Mouse (Mus musculus) liver, embryonic 16.5 days (tissue): ENCODE data around the gene Eif3b. TPM values are rescaled to one million over a fixed set of nuclear protein-coding genes. Genes with fewer than 3 reads are reported as not detected.

Experiments used
- ATAC-seq: fragments of 200-750 bp; cut with Nextera tagmentation; 2 replicates; pipeline ENCODE4 v1.8.0; 2017; ENCODE audit warnings: low read depth, mild to moderate bottlenecking, moderate number of reproducible peaks, moderate library complexity
- H3K27ac ChIP-seq: fragments of 300-500 bp; sonication (generic); 2 replicates; pipeline ENCODE4 v1.5.1; 2014; ENCODE audit warnings: mild to moderate bottlenecking, low read length
- H3K27me3 ChIP-seq: fragments of 300-500 bp; sonication (generic); 2 replicates; pipeline ENCODE4 v1.6.1; 2014; ENCODE audit warnings: low read depth, low read length, mixed read lengths; ENCODE audit not compliant: control insufficient read depth, insufficient read depth
- H3K36me3 ChIP-seq: fragments of 300-500 bp; sonication (generic); 2 replicates; pipeline ENCODE4 v1.6.1; 2014; ENCODE audit warnings: mild to moderate bottlenecking; ENCODE audit not compliant: control insufficient read depth, insufficient read depth
- H3K4me1 ChIP-seq: fragments of 300-500 bp; sonication (generic); 2 replicates; pipeline ENCODE4 v1.6.1; 2014; ENCODE audit warnings: low read depth, low read length, mixed read lengths; ENCODE audit not compliant: control insufficient read depth
- H3K4me2 ChIP-seq: fragments of 300-500 bp; sonication (generic); 2 replicates; pipeline ENCODE4 v1.6.1; 2014; ENCODE audit warnings: low read depth, low read length, mixed read lengths
- H3K4me3 ChIP-seq: fragments of 300-500 bp; sonication (generic); 2 replicates; pipeline ENCODE4 v1.5.1; 2014; ENCODE audit warnings: low read depth, mild to moderate bottlenecking, low read length
- H3K9ac ChIP-seq: fragments of 300-500 bp; sonication (generic); 2 replicates; pipeline ENCODE4 v1.6.1; 2014; ENCODE audit warnings: low read depth, low read length
- H3K9me3 ChIP-seq: fragments of 300-500 bp; sonication (generic); replicated peaks from 2 replicates; pipeline ENCODE4 v1.6.1; 2016; ENCODE audit warnings: low read length; ENCODE audit not compliant: control insufficient read depth
- WGBS: fragments of 180-500 bp; shearing (Covaris S2); extraction: QIAGEN DNeasy Blood & Tissue Kit; methylation state at CpG from one replicate; pipeline ENCODE4 v1.1.7; 2014; ENCODE audit not compliant: insufficient replicate concordance; 5-methylcytosine and 5-hydroxymethylcytosine counted together
- polyA plus RNA-seq: library from polyadenylated mRNA; unstranded; fragments of >200 nt; fragmentation: Nextera tagmentation; extraction: Ambion mirVana; gene quantifications from 2 replicates; pipeline ENCODE4 v1.2.1, GENCODE M21; 2015

The Eif3b gene
- polyA plus RNA-seq, 1 experiment from 2014 or later = 60.0 TPM

- Histone ChIP-seq H3K9me3 (no peaks in the 10 kb centered on the region), H3K4me2 (peak overlapping the region; percentile 96), H3K4me1 (peaks cover 21% of the 10 kb centered on the region), H3K27ac (no peak overlapping the region), H3K36me3 (no peaks in the 10 kb centered on the region), H3K9ac (no peak overlapping the region), H3K4me3 (peak overlapping the region; percentile 67), H3K27me3 (no peaks in the 10 kb centered on the region; the same call in 1 of the 2 replicates)
- 49% methylated on average over 3 of the region's 3 CpGs for WGBS
- no peak for ATAC-seq
Measured at GRCm38 (mm10) chr5:140389647-140390046, 29.5 kb upstream of the Eif3b start.

- Histone ChIP-seq H3K27me3 (no peaks in the 10 kb centered on the region; the same call in 1 of the 2 replicates), H3K4me3 (no peak overlapping the region), H3K4me1 (peaks cover 21% of the 10 kb centered on the region), H3K36me3 (no peaks in the 10 kb centered on the region), H3K9me3 (no peaks in the 10 kb centered on the region), H3K9ac (no peak overlapping the region), H3K27ac (no peak overlapping the region), H3K4me2 (no peak overlapping the region)
- 39% methylated on average over 1 of the region's 1 CpGs for WGBS
- no peak for ATAC-seq
Measured at GRCm38 (mm10) chr5:140391435-140391834, 27.7 kb upstream of the Eif3b start.

GRCm38 (mm10) chr5:140391981-140392380, 27.1 kb upstream of the Eif3b start:
- H3K36me3 ChIP-seq = no peaks in the 10 kb centered on the region
- no peak overlapping the region for H3K4me2 ChIP-seq
- no peaks in the 10 kb centered on the region; the same call in 1 of the 2 replicates for H3K27me3 ChIP-seq
- peaks cover 21% of the 10 kb centered on the region for H3K4me1 ChIP-seq
- H3K9me3 ChIP-seq = no peaks in the 10 kb centered on the region
- no peak overlapping the region for H3K9ac ChIP-seq
- no peak for ATAC-seq
- no peak overlapping the region for H3K27ac ChIP-seq
- H3K4me3 ChIP-seq = no peak overlapping the region
- 67% methylated on average over 5 of the region's 5 CpGs for WGBS

- H3K9ac ChIP-seq = no peak overlapping the region
- 41% methylated on average over 3 of the region's 3 CpGs for WGBS
- no peaks in the 10 kb centered on the region for H3K36me3 ChIP-seq
- no peaks in the 10 kb centered on the region; the same call in 1 of the 2 replicates for H3K27me3 ChIP-seq
- H3K27ac ChIP-seq = no peak overlapping the region
- H3K4me1 ChIP-seq = peaks cover 17% of the 10 kb centered on the region
- H3K4me2 ChIP-seq = no peak overlapping the region
- H3K9me3 ChIP-seq = no peaks in the 10 kb centered on the region
- no peak overlapping the region for H3K4me3 ChIP-seq
- ATAC-seq = no peak
Measured at GRCm38 (mm10) chr5:140392701-140393100, 26.4 kb upstream of the Eif3b start.

- H3K27ac ChIP-seq = no peak overlapping the region
- WGBS = 54% methylated on average over 8 of the region's 8 CpGs
- H3K4me2 ChIP-seq = no peak overlapping the region
- no peaks in the 10 kb centered on the region for H3K27me3 ChIP-seq
- no peaks in the 10 kb centered on the region for H3K9me3 ChIP-seq
- ATAC-seq = no peak
- H3K4me3 ChIP-seq = no peak overlapping the region
- no peaks in the 10 kb centered on the region for H3K36me3 ChIP-seq
- no peaks in the 10 kb centered on the region for H3K4me1 ChIP-seq
- no peak overlapping the region for H3K9ac ChIP-seq
Measured at GRCm38 (mm10) chr5:140396166-140396940, 22.8 kb upstream of the Eif3b start.

GRCm38 (mm10) chr5:140402640-140403270, 16.4 kb upstream of the Eif3b start:
- Histone ChIP-seq H3K9me3 (no peaks in the 10 kb centered on the region), H3K4me3 (no peak overlapping the region), H3K9ac (no peak overlapping the region), H3K27me3 (no peaks in the 10 kb centered on the region), H3K4me1 (no peaks in the 10 kb centered on the region), H3K36me3 (no peaks in the 10 kb centered on the region), H3K4me2 (no peak overlapping the region), H3K27ac (no peak overlapping the region)
- 67% methylated on average over 4 of the region's 4 CpGs for WGBS
- no peak for ATAC-seq

- WGBS = 64% methylated on average over 6 of the region's 6 CpGs
- H3K9ac ChIP-seq = no peak overlapping the region
- H3K27me3 ChIP-seq = no peaks in the 10 kb centered on the region
- no peaks in the 10 kb centered on the region for H3K4me1 ChIP-seq
- H3K4me3 ChIP-seq = no peak overlapping the region
- H3K4me2 ChIP-seq = no peak overlapping the region
- no peaks in the 10 kb centered on the region for H3K36me3 ChIP-seq
- H3K27ac ChIP-seq = no peak overlapping the region
- ATAC-seq = no peak
- H3K9me3 ChIP-seq = no peaks in the 10 kb centered on the region
Measured at GRCm38 (mm10) chr5:140405126-140405525, 14.0 kb upstream of the Eif3b start.

GRCm38 (mm10) chr5:140406666-140407065, 12.5 kb upstream of the Eif3b start:
- Histone ChIP-seq H3K9me3 (no peaks in the 10 kb centered on the region), H3K9ac (no peak overlapping the region), H3K4me2 (no peak overlapping the region), H3K4me3 (no peak overlapping the region), H3K27ac (no peak overlapping the region), H3K27me3 (no peaks in the 10 kb centered on the region), H3K36me3 (no peaks in the 10 kb centered on the region), H3K4me1 (no peaks in the 10 kb centered on the region)
- 38% methylated on average over 6 of the region's 6 CpGs for WGBS
- ATAC-seq = no peak

GRCm38 (mm10) chr5:140408801-140409200, 10.3 kb upstream of the Eif3b start:
- Histone ChIP-seq H3K4me1 (no peaks in the 10 kb centered on the region), H3K27ac (no peak overlapping the region), H3K9ac (no peak overlapping the region), H3K27me3 (no peaks in the 10 kb centered on the region), H3K4me2 (no peak overlapping the region), H3K4me3 (no peak overlapping the region), H3K9me3 (no peaks in the 10 kb centered on the region), H3K36me3 (no peaks in the 10 kb centered on the region)
- ATAC-seq = no peak
